Mouse (Mus musculus): Measurements from ENCODE around the gene AI837181.

AI837181 gene

GRCm38 (mm10) chr19:5418750-5419466 lies 6.0 kb upstream of the AI837181 start:
- no peak for DNase-seq

GRCm38 (mm10) chr19:5419630-5420029 lies 5.3 kb upstream of the AI837181 start:
- no peak for DNase-seq

- no peak for DNase-seq
Observed at GRCm38 (mm10) chr19:5420579-5420978, 4.4 kb upstream of the AI837181 start.

- DNase-seq = no peak
Observed at GRCm38 (mm10) chr19:5421784-5422183, 3.2 kb upstream of the AI837181 start.

- no peak for DNase-seq
Observed at GRCm38 (mm10) chr19:5422267-5422666, 2.7 kb upstream of the AI837181 start.

- DNase-seq = peak; percentile 26
Observed at GRCm38 (mm10) chr19:5422895-5423443, 2.0 kb upstream of the AI837181 start.

- DNase-seq = peak; percentile 42
Observed at GRCm38 (mm10) chr19:5423561-5423960, 1.4 kb upstream of the AI837181 start.

- peak; percentile 90 for DNase-seq
Observed at GRCm38 (mm10) chr19:5424092-5424781, 707 bp upstream of the AI837181 start.

- DNase-seq = peak; percentile 44
Observed at GRCm38 (mm10) chr19:5425906-5426565, 1.1 kb downstream of the AI837181 start.

GRCm38 (mm10) chr19:5426640-5427290 lies 1.8 kb downstream of the AI837181 start:
- DNase-seq = no peak

- DNase-seq = peak; percentile 53
Observed at GRCm38 (mm10) chr19:5428083-5428482, 3.1 kb downstream of the AI837181 start.

- DNase-seq = no peak
Observed at GRCm38 (mm10) chr19:5429219-5429618, 4.3 kb downstream of the AI837181 start.

GRCm38 (mm10) chr19:5429806-5430205 lies 4.9 kb downstream of the AI837181 start:
- DNase-seq = peak; percentile 74

GRCm38 (mm10) chr19:5430408-5430807 lies 5.5 kb downstream of the AI837181 start:
- DNase-seq = no peak

GRCm38 (mm10) chr19:5431911-5432464 lies 7.0 kb downstream of the AI837181 start:
- DNase-seq = no peak

- peak; percentile 77 for DNase-seq
Observed at GRCm38 (mm10) chr19:5432992-5433852, 8.3 kb downstream of the AI837181 start.

- no peak for DNase-seq
Observed at GRCm38 (mm10) chr19:5433951-5434350, 9.0 kb downstream of the AI837181 start.

GRCm38 (mm10) chr19:5444371-5444908 lies 19.5 kb downstream of the AI837181 start:
- no peak for DNase-seq

GRCm38 (mm10) chr19:5444954-5445353 lies 20.0 kb downstream of the AI837181 start:
- no peak for DNase-seq

- DNase-seq = no peak
Observed at GRCm38 (mm10) chr19:5445747-5446146, 20.8 kb downstream of the AI837181 start.
